Mouse (Mus musculus) brain, embryonic 14.5 days (tissue): ENCODE data around the gene Nubpl.

Experiments used
- CTCF ChIP-seq: fragments of 200-500 bp; IDR thresholded peaks from 2 replicates; pipeline ENCODE4 v1.5.1; 2012; ENCODE audit warnings: inconsistent platforms, mild to moderate bottlenecking, moderate library complexity, borderline replicate concordance; ENCODE audit not compliant: insufficient read depth, insufficient read length; ENCODE audit errors: extremely low read depth
- POLR2A ChIP-seq: fragments of 200-500 bp; IDR thresholded peaks from 2 replicates; pipeline ENCODE4 v1.6.1; 2012; ENCODE audit warnings: mild to moderate bottlenecking, inconsistent platforms, borderline replicate concordance; ENCODE audit not compliant: poor library complexity, insufficient read depth, insufficient read length, severe bottlenecking; ENCODE audit errors: extremely low read depth

DNA sequence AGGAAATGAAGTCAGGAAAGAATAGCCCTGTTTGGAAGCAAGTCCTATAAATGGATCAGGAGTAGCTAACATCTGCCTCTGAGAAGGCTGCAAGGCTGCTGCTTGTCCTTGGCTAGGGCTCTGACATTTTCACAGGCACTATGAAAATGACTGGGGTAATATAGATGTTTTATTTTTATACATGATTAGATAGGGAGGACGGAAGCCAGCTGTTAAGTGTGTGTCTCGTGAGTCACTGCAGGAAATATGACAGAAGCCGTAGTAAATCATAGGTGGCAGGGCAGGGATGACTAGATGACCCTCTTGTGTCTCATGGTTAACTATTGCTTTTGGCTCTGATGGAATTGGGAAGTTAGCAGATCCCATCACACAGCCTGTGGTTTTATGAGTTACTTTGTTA, 28.9 kb downstream of the Nubpl start:
- TF ChIP-seq POLR2A (no peak), CTCF (no peak)
